Mouse (Mus musculus) G1E (cell line): ENCODE measurements around the gene Ppa1. TPM values are rescaled to one million over a fixed set of nuclear protein-coding genes. Genes with fewer than 3 reads are reported as not detected.

Source experiments
- ATAC-seq: 2 replicates; pipeline ENCODE4 v1.8.0; 2016; ENCODE audit warnings: mild to moderate bottlenecking; ENCODE audit not compliant: insufficient number of reproducible peaks, poor library complexity, low FRiP score, severe bottlenecking; ENCODE audit errors: extremely low read depth
- DNase-seq: peaks from one replicate; pipeline ENCODE4 v3.0.0; 2012; ENCODE audit warnings: low spot score
- H3K27me3 ChIP-seq: 2 replicates; pipeline ENCODE4 v1.6.1; 2012; ENCODE audit warnings: mild to moderate bottlenecking, low read length, inconsistent platforms; ENCODE audit not compliant: insufficient read depth
- H3K36me3 ChIP-seq: replicated peaks from 2 replicates; pipeline ENCODE3; 2012; ENCODE audit warnings: mild to moderate bottlenecking, inconsistent platforms
- H3K4me1 ChIP-seq: 2 replicates; pipeline ENCODE4 v1.6.1; 2012; ENCODE audit warnings: low read depth, low read length, inconsistent platforms, mixed read lengths; ENCODE audit not compliant: insufficient read depth
- H3K4me3 ChIP-seq: 2 replicates; pipeline ENCODE4 v1.5.1; 2012; ENCODE audit warnings: low read depth, mild to moderate bottlenecking, inconsistent platforms, low read length, moderate library complexity, mixed read lengths
- H3K9me3 ChIP-seq: replicated peaks from 2 replicates; pipeline ENCODE4 v1.6.1; 2012; ENCODE audit warnings: inconsistent platforms
- CTCF ChIP-seq: IDR thresholded peaks from 2 replicates; pipeline ENCODE4 v1.5.1; 2012; ENCODE audit warnings: low read depth, low read length, inconsistent platforms, mixed read lengths
- GATA1 ChIP-seq: IDR thresholded peaks from 2 replicates; pipeline ENCODE4 v1.6.1; 2012; ENCODE audit warnings: borderline replicate concordance, low read length, inconsistent platforms, mixed read lengths
- GATA2 ChIP-seq: IDR thresholded peaks from 2 replicates; pipeline ENCODE4 v1.6.1; 2012; ENCODE audit warnings: low read depth, low read length, inconsistent platforms, borderline replicate concordance
- POLR2AphosphoS5 ChIP-seq: IDR thresholded peaks from 2 replicates; pipeline ENCODE4 v1.6.1; 2012; ENCODE audit warnings: low read depth, low read length, inconsistent platforms; ENCODE audit not compliant: insufficient replicate concordance
- TAL1 ChIP-seq: conservative IDR thresholded peaks from 2 replicates; pipeline ENCODE4 v1.6.1; 2012; ENCODE audit warnings: low read depth, low read length, inconsistent platforms, mixed read lengths
- polyA plus RNA-seq: library from polyadenylated mRNA; stranded (reverse); fragments of >175 nt; gene quantifications from 2 replicates; pipeline ENCODE4 v1.2.3, GENCODE M21; 2012
- total RNA-seq, 2 experiments: library from RNA; stranded (forward) in 1 of 2; stranded (reverse) in 1 of 2; fragments of 200-1000 nt in 1 of 2; fragments of >200 nt in 1 of 2; fragmentation: Nextera tagmentation in 1 of 2; gene quantifications; 2 replicates each; pipeline ENCODE4 v1.2.3; 2014 to 2017

The Ppa1 gene
- total and polyA plus RNA-seq, 3 experiments = 14.8 to 42.0 (median 19.0) TPM

GRCm38 (mm10) chr10:61689405-61689804 is 41.1 kb downstream of the Ppa1 start:
- no peaks in the 10 kb centered on the region for H3K9me3 ChIP-seq
- DNase-seq = no peak
- no peak for ATAC-seq
- H3K4me3 ChIP-seq = no peak overlapping the region
- H3K36me3 ChIP-seq = peaks cover 85% of the 10 kb centered on the region
- no peaks in the 10 kb centered on the region for H3K4me1 ChIP-seq
- TF ChIP-seq POLR2AphosphoS5 = no peak
- TF ChIP-seq TAL1 = no peak
- no peak for TF ChIP-seq GATA1
- no peak for TF ChIP-seq CTCF
- no peaks in the 10 kb centered on the region for H3K27me3 ChIP-seq

GRCm38 (mm10) chr10:61693563-61693962 is 45.2 kb downstream of the Ppa1 start:
- DNase-seq = no peak
- no peaks in the 10 kb centered on the region for H3K27me3 ChIP-seq
- H3K9me3 ChIP-seq = no peaks in the 10 kb centered on the region
- no peak for ATAC-seq
- H3K36me3 ChIP-seq = peaks cover 72% of the 10 kb centered on the region
- peaks cover 21% of the 10 kb centered on the region for H3K4me1 ChIP-seq
- no peak for TF ChIP-seq GATA1
- no peak for TF ChIP-seq GATA2
- no peak for TF ChIP-seq POLR2AphosphoS5
- no peak for TF ChIP-seq TAL1
- no peak for TF ChIP-seq CTCF
- no peak overlapping the region for H3K4me3 ChIP-seq

GRCm38 (mm10) chr10:61694870-61695670 is 46.7 kb downstream of the Ppa1 start, which contains the start of gene Tysnd1:
Gene Tysnd1, plus strand, starts transcription at chr10:61695514.
- peak within 1 kb of the TSS; percentile 97 for H3K4me3 ChIP-seq
- DNase-seq (peak; percentile 81), ATAC-seq (peak; percentile 97)
- H3K27me3 ChIP-seq = no peaks in the 10 kb centered on the region
- no peaks in the 10 kb centered on the region for H3K9me3 ChIP-seq
- peaks cover 21% of the 10 kb centered on the region for H3K4me1 ChIP-seq
- no peak for TF ChIP-seq GATA2
- TF ChIP-seq POLR2AphosphoS5 = no peak
- TF ChIP-seq GATA1 = no peak
- TF ChIP-seq CTCF = no peak
- no peak for TF ChIP-seq TAL1
- peaks cover 73% of the 10 kb centered on the region for H3K36me3 ChIP-seq

- no peaks in the 10 kb centered on the region for H3K27me3 ChIP-seq
- peaks cover 68% of the 10 kb centered on the region for H3K36me3 ChIP-seq
- TF ChIP-seq CTCF (no peak), GATA1 (no peak), POLR2AphosphoS5 (no peak), TAL1 (no peak), GATA2 (no peak)
- H3K9me3 ChIP-seq = no peaks in the 10 kb centered on the region
- H3K4me3 ChIP-seq = peak overlapping the region; percentile 97
- ATAC-seq (no peak), DNase-seq (no peak)
- H3K4me1 ChIP-seq = peaks cover 21% of the 10 kb centered on the region
These were observed 47.6 kb downstream of the Ppa1 start for GRCm38 (mm10) chr10:61695703-61696559.

GRCm38 (mm10) chr10:61696560-61696823 is 48.1 kb downstream of the Ppa1 start:
- Histone ChIP-seq H3K4me1 (peaks cover 21% of the 10 kb centered on the region), H3K36me3 (peaks cover 67% of the 10 kb centered on the region), H3K27me3 (no peaks in the 10 kb centered on the region), H3K4me3 (peak overlapping the region; percentile 97), H3K9me3 (no peaks in the 10 kb centered on the region)
- no peak for DNase-seq
- ATAC-seq = no peak
- no peak for TF ChIP-seq CTCF
- no peak for TF ChIP-seq GATA2
- no peak for TF ChIP-seq GATA1
- no peak for TF ChIP-seq TAL1
- no peak for TF ChIP-seq POLR2AphosphoS5

- peaks cover 67% of the 10 kb centered on the region for H3K36me3 ChIP-seq
- no peak for DNase-seq
These were observed 48.7 kb downstream of the Ppa1 start for GRCm38 (mm10) chr10:61697028-61697427.

More at GRCm38 (mm10) chr10:61697028-61697427, 48.7 kb downstream of the Ppa1 start:
- TF ChIP-seq GATA2 (no peak), POLR2AphosphoS5 (no peak), CTCF (no peak), GATA1 (no peak), TAL1 (no peak)
- peaks cover 21% of the 10 kb centered on the region for H3K4me1 ChIP-seq
- H3K9me3 ChIP-seq = no peaks in the 10 kb centered on the region
- peak overlapping the region; percentile 97; the same call in 1 of the 2 replicates for H3K4me3 ChIP-seq
- H3K27me3 ChIP-seq = no peaks in the 10 kb centered on the region
- no peak for ATAC-seq
